ENCODE assay signal across 8 mouse cellular contexts in genomic region chr3:142710360-142711007, GRCm38 (mm10). TPM values are rescaled to one million over a fixed set of nuclear protein-coding genes. Genes with fewer than 3 reads are reported as not detected.
DNase-seq lines count a peak whose midpoint lies in the region; ATAC-seq and TF ChIP-seq lines count a peak whose summit lies in the region.

No protein-coding gene starts in this region.

- 10% methylated on average over 10 of the region's 10 CpGs for WGBS in heart, embryonic 15.5 days

- H3K4me3 ChIP-seq in ES-Bruce4 (ENCODE audit: low read depth, low read length): no peak overlapping the region
- H3K4me3 ChIP-seq in heart, embryonic 15.5 days: no peak overlapping the region

- H3K9me3 ChIP-seq in ES-Bruce4 (replicated peaks; ENCODE audit: control insufficient read depth, insufficient read depth, low read length, poor library complexity, severe bottlenecking): peaks cover 8% of the 10 kb centered on the region
- H3K9me3 ChIP-seq in heart, embryonic 15.5 days (replicated peaks): no peaks in the 10 kb centered on the region; the same call in 1 of the 2 replicates

- H3K4me1 ChIP-seq in ES-Bruce4 (ENCODE audit: control insufficient read depth, insufficient read depth, low read length): no peaks in the 10 kb centered on the region
- H3K4me1 ChIP-seq in heart, embryonic 15.5 days (replicated peaks): no peaks in the 10 kb centered on the region; the same call in 1 of the 2 replicates

- H3K4me2 ChIP-seq in heart, embryonic 15.5 days: peak overlapping the region; percentile 44; the same call in 1 of the 2 replicates

- no peak overlapping the region for H3K27ac ChIP-seq in ES-Bruce4 (ENCODE audit: insufficient read depth, low read length)
- no peak overlapping the region for H3K27ac ChIP-seq in heart, embryonic 15.5 days

- TF ChIP-seq POLR2A in ES-Bruce4 (IDR thresholded peaks at IDR 0.05; ENCODE audit: insufficient read depth, low read length): no peak

- no peaks in the 10 kb centered on the region for H3K27me3 ChIP-seq in ES-Bruce4 (ENCODE audit: control insufficient read depth, insufficient read depth, low read length, poor library complexity, severe bottlenecking)
- no peaks in the 10 kb centered on the region for H3K27me3 ChIP-seq in heart, embryonic 15.5 days

- DNase-seq in cerebellum, postnatal 10 days: peak; percentile 59 to 66
- DNase-seq in cerebellum, adult 8-10 months: no peak
- peak; percentile 49 for DNase-seq in kidney, postnatal 14 days
- DNase-seq in lung, postnatal 10 days: peak; percentile 78
- peak; percentile 52 to 71 for DNase-seq in right cerebral cortex, postnatal 10 days (ENCODE audit: low spot score in 2 of 2)

- ATAC-seq in common myeloid progenitor, adult 5-6 weeks (replicated peaks; ENCODE audit: low read depth, poor library complexity, severe bottlenecking): peak; percentile 88
- no peak for ATAC-seq in heart, embryonic 15.5 days (replicated peaks; ENCODE audit: insufficient number of reproducible peaks, insufficient read depth, low FRiP score, low read depth)

- no peak for TF ChIP-seq EP300 in ES-Bruce4 (IDR thresholded peaks at IDR 0.05; ENCODE audit: insufficient read depth, low read depth, low read length)

- no peak overlapping the region for H3K9ac ChIP-seq in ES-Bruce4 (ENCODE audit: low read depth, poor library complexity, severe bottlenecking)
- no peak overlapping the region for H3K9ac ChIP-seq in heart, embryonic 15.5 days

- TF ChIP-seq CTCF in ES-Bruce4 (IDR thresholded peaks at IDR 0.05; ENCODE audit: low read depth, low read length): peak; percentile 63

- H3K36me3 ChIP-seq in ES-Bruce4 (ENCODE audit: control insufficient read depth, insufficient read depth, low read length, poor library complexity, severe bottlenecking): no peaks in the 10 kb centered on the region; the same call in 1 of the 2 replicates
- no peaks in the 10 kb centered on the region for H3K36me3 ChIP-seq in heart, embryonic 15.5 days

RNA-seq across cellular contexts. Expression of gene Kyat3, which starts 9.6 kb away (rescaled TPM):
- polyA plus RNA-seq in ES-Bruce4 (2011; ENCODE audit: insufficient read depth, insufficient read length, low read depth, missing spikeins): 7.9 and 14.4 TPM in 2 replicates
- total RNA-seq in common myeloid progenitor, adult 5-6 weeks (2017): 16.5 and 18.5 TPM in 2 replicates
- polyA plus RNA-seq in heart, embryonic 15.5 days (2015; fragmentation: Nextera tagmentation; extraction: Ambion mirVana): 12.2 and 13.6 TPM in 2 replicates

RNA-seq across cellular contexts. Expression of gene Gtf2b, which starts 54.4 kb away (rescaled TPM):
- 47.1 and 48.8 TPM in 2 replicates for polyA plus RNA-seq in ES-Bruce4 (2011; ENCODE audit: insufficient read depth, insufficient read length, low read depth, missing spikeins)
- 126 and 132 TPM in 2 replicates for total RNA-seq in common myeloid progenitor, adult 5-6 weeks (2017)
- polyA plus RNA-seq in heart, embryonic 15.5 days (2015; fragmentation: Nextera tagmentation; extraction: Ambion mirVana): 58.4 and 58.8 TPM in 2 replicates
